Mouse (Mus musculus) urinary bladder, postnatal 14 days (tissue): Measurements from ENCODE around the gene Gm29797.

ENCODE experiments used
- DNase-seq: peaks from one replicate; pipeline ENCODE4 v3.0.0; 2021; ENCODE audit warnings: low spot score

Gene Gm29797

DNA sequence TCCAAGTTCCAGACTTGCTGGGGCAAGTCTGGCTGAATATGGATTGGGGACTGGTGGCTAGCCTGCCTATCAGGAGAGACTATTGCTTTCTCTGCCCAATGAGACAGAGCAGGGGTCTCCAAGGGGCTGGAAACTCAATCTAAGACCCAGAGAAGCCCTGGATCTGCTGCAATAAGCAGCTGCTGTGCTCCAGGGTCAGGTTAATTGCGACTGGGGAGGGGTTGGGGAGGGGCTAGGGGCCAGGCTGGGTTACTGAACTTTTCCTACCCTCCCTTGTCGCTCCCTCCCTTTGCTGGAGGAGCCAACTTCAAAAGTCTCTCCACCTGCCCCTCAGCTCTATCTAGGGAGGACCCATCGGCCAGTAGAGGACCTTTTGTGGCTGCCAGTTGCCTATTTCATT lies at the start of gene Gm29797:
Gene Gm29797, plus strand, starts transcription at position 301 of the 400 bp plus-strand sequence.
- DNase-seq: no peak

DNA sequence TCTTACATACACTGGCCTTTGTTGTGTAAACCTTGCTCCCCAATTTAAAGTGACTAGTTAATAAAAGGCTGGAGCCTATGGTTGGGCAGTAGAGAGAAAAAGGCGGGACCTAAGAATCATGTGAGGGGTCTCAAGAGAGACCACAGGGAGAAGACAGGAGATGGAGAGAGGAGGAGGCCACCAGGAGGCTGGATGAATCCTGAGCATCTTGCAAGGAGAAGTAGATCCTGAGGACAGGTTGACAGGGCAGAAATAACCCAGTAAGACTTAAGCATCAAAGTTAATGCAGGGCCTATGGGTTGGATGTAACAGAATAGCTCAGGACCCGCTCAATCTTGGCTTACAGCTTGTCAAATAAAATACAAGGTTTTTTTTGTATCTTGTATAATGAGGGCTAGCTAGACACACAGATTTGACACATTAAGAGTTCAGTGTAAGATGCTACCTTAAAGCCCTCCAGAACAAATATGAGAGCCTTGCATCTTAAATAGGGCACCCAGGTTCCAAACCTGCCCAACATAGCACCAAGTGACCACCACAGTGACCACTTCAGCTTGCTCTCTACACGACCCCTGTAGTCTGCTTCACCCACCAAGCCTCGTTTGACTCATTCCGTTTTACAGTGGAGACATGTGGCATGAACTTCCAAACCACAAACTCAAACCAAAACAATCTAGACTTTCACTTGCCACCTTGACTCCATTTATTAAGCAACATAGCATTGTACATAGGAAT lies 37.9 kb upstream of the Gm29797 start:
- DNase-seq: no peak

DNA sequence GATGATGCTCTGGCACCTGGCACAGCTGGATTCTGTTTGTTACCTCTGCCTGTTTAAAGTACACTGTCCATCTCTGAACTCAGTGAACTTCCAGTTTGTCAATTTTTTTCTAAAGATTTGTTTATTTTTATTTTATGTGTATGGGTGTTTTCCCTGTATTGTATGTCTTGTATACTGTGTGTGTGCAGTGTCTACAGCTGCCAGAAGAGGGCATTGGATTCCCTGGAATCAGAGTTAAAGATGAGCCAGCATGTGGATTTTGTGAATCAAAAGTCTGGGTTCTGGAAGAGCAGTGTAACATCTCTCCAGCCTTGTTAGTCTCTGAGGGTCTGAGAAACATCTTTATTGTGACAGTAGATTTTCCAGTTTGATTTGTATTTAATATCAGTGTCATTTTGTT lies 33.4 kb upstream of the Gm29797 start:
- no peak for DNase-seq

DNA sequence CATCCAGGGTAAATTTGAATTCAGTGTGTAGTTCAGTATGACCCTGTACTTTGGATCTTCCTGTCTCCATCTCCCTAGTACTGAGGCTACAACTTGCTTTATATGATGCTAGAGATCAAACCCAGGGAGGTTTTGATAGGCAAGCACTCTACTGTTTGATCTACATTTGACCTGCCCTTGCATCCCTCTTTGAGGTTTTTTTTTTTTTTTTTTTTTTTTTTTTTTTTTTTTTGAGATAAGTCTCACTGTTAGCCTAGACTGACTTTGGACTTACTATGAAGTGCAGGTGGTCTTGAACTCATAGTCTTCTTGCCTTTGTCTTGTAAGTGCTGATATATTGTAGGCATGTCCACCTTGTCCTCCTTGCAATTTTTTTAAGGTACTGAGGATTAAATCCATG lies 28.4 kb upstream of the Gm29797 start:
- no peak for DNase-seq

DNA sequence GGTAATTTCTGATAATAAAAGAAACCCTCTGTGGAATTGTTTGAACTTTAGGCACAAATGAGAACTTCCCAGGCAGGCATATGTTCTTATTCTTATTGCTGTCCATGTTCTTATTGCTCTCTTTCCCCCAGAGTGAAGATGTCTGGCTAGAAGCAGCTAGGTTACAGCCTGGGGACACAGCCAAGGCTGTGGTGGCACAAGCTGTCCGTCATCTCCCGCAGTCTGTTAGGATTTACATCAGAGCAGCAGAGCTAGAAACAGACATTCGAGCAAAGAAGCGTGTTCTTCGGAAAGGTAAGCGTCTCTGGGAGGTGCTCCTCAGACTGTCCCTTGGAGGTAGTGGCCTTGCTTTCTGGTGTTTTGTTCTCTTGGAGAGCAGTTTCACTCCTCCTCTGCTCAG lies 24.2 kb upstream of the Gm29797 start:
- no peak for DNase-seq

DNA sequence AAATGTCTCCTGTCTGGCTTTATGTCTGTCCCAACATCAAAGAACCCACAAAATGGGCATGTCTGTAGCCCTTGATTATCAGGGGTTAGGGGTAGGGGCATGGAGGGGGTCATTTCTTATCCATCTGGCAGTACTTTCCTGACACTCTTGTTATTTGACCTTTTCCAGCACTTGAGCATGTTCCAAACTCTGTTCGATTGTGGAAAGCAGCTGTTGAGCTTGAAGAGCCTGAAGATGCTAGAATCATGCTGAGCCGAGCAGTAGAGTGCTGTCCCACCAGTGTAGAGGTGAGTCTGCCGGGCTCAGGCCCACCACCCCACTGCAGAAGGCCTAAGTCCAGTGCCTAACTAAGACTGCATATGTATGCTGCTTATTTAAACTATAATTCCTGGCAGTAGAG lies 21.0 kb upstream of the Gm29797 start:
- DNase-seq: no peak

DNA sequence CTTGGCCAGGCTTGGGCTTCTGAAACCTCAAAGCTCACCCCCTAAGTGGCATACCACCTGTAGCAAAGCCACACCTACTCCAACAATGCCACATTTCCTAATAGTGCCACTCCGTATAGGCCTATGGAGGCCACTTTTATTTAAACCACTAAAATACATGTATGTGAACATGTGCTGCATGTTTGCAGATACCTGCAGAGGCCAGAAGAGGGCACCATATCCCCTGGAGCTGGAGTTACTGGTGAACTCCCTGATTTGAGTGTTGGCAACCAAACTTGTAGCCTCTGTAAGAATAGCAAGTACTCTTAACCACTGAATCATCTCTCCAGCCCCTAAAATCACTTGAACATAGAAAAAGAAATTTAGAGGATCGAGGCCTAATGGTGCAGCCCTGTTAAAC lies 12.5 kb upstream of the Gm29797 start:
- peak; percentile 36 for DNase-seq

DNA sequence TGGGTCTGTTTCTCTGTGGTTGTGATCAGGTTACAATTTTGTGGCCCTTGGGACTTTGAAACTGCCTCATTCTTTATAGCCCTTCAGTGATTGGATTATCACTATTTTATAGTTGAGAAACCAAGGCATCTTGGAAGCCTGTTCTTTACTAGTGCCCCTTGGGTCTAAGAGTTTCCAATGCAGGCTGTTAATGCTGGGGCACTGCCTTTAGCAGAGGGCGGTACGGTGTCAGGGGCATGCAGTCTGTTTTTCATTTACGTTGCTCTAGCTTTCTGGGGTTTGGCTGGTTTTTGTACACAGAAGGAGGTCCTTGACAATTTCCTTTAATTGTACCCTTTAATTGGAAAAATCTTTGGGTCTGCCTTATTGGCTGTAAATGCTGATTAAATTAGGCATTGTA lies 11.2 kb upstream of the Gm29797 start:
- no peak for DNase-seq

DNA sequence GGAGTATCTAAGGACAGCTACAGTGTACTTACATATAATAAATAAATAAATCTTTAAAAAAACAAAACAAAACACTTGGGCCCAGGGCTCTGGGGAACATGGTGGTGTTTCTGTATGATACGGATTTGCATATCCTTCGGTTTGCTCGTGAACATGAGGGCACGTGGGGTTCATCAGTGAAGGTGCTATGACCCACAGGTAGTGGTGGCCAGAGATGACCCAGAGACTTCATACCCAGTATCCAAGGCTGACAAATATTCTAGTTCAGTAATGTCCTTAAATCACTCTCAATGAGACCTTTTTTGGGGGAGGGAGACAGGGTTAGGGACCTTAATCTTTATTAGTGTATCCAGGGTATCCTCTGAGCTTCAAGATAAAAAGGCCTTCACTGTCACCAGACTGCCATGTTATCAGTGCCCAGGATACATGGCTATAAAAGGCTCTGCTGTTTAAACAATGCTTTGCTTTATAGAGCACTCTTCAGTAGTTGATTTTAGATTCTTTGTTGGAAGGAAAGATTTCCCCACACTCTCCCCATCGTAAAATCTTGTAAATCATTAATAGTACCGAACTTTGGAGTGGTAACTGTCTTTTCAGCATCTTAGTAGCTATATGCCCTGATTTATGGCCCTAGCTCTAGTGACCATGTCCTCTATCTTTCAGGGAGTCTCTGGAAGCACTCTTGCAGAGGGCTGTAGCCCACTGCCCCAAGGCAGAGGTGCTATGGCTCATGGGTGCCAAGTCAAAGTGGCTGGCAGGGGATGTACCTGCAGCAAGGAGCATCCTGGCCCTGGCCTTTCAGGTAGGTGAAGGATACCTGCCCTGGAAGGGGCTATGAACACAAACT lies 10.0 kb upstream of the Gm29797 start:
- no peak for DNase-seq

DNA sequence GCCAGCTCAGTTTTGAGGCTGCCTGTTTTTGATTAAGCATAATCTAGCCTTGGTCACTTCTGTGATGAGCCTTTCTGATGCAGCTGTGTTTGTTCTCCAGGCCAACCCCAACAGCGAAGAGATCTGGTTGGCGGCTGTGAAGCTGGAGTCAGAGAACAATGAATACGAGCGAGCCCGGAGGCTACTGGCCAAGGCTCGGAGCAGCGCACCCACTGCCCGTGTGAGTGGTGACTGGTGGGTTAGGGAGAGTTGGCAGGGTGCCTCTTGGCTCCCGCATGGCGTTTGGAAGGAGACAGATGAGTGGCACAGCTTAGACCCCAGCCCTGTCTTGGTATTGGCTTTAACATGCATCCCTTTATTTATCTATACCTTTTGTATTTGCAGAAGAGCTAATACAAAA lies 7.9 kb upstream of the Gm29797 start:
- DNase-seq: no peak

DNA sequence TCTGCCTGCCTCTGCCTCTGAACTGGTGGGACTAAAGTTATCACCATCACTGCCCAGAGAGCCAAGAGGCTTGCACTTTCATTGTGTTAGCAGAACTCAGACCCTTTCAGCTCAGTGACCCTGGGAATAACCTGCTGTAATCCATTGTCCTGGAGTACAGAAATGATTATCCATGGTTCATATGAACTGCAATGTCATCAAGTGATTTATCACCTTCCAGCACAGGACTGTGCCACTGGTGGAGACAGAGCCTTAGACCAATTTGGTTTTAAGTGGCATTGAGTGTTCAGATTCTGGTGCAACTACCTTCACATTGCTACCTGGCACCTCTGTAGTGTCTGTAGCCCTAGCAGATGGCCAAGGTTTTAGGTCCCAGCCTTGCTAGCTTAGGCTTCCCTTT lies 3.8 kb upstream of the Gm29797 start:
- DNase-seq: no peak

DNA sequence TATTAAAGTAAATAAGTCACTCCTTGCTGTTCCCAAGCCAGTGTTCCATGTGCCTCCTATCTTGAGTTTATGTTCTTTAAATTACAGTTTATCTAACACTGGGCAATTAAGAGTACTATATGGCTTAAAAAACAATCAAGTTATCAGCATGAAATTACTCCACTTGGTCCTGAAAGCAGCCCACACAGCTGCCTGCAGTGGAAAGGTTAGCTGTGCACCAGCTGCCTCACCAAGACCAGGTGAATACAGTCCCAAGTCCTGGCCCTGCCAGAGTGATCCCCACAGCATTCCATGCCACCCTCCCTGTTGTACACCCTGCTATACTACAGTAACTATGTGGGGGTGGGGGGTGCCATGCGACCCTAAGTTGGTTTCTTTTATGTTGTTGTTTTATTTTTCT lies 3.3 kb upstream of the Gm29797 start:
- no peak for DNase-seq

DNA sequence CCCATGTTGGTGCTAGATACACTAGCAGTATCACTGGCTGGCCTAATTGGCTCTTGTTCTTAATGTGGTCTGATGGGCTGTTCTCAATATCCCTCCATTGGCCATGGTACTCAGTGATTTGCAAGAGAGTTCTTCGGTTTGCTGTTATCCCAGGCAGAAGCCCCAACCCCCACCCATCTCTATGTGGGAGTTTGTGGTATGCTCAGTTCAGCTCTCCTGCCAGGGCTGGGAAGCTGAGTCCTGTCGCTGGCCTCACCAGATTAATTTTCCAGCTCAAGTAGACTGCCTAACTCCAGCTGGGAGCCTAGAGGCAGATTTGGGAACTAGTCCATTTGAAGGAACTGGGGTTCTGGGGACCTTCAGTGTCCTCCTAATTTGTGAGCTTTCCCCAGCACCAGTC lies 607 bp downstream of the Gm29797 start:
- no peak for DNase-seq

DNA sequence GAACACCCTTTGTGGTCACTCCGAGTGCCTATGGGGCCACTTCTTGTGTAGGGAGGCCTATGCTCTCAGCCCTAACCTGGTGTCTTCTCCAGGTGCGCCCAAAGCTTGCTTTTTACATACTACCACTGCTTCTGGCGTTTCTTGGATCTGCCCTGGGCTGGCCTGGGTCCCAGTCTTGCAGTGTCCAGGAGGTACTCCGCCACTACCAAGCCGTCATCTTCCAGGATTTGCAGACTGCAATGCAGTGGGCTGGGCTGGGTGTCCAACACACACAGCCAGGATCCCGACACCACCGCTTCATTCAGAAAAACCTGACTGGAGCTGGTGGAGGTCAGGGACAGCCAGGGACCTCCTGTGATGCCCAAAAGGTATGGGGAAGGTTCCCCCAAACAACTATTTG lies 1.7 kb downstream of the Gm29797 start:
- no peak for DNase-seq

DNA sequence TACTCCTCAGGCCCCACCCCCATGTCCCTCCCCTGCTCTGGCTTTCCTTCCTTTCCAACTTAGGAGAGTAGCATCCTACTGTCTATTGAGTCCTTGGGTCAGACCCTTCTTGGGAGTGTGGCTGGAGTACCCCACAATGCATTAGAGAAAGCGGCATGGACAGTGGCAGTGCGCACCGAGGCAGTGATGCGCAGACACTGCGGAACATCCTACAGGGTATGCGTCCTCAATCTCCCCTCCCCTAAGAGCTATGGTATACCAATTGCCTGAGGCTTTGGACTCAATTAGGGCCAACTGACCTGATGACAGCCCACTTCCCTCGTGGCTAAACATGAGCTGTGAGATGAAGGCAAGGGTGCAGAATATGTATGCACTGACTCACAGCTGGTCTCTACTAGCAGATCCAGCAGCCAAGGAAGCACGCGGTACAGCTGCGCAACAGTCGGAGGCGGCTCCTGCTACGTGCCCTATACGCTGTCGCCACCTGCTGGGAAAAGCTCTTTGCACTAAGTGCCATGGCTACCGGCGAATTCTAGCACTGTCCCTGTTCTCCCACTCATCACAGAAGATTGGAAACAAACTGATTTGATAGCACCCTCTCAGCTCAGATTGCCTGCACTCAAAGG lies 2.2 kb downstream of the Gm29797 start:
- peak; percentile 63 for DNase-seq

DNA sequence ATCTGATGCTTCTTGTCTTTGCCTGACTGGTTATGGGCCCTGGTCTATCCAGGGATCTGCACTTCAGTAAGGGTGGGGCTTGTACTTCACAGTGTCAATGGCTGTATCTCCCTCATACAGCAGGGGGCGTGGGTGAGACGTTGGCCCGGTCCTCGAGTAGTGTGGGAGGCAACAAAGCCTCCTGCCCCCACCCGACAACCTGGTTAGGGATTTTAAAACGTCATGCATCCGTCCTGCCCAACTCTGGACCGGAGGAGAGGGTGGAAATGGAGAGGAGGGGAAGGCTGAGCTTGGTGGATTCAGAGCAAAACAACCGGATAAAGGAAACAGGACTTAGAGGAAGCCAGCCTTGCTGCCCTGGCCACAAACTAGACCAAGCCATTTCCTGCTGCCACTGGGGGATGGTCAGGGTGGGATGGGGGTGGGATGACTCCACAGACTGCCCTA lies 2.8 kb downstream of the Gm29797 start:
- DNase-seq: peak; percentile 79

DNA sequence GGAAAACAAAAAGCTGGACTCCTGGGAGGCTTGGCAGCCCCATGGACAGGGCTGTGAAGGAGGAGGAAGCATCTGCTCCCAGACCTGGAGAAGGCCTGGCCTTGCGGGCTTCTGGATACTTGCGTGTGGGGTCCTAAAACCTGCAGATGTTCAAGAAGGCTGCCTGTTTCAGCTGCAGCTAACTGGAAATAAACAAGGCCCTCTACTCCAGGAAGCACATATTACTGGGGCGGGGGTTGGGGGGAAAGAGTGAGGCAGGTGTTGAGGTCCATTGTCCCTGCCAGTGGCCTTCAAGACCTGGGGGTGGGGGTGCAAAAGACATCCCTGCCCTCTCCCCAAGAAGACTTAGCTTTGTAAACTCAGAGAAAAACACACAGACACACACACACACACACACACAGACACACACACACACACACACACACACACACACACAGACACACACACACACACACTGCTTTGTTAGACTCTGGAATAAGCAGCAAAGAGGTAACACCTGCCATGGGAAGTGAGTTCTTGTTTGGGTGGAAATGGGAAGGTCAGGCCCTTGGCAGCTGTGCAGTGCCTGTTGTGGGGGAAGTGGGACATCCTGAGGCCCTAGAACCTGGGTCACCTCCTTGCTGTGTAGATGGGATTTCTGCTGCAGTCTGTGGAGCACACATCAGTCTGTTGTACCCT lies 5.9 kb downstream of the Gm29797 start:
- DNase-seq: no peak

DNA sequence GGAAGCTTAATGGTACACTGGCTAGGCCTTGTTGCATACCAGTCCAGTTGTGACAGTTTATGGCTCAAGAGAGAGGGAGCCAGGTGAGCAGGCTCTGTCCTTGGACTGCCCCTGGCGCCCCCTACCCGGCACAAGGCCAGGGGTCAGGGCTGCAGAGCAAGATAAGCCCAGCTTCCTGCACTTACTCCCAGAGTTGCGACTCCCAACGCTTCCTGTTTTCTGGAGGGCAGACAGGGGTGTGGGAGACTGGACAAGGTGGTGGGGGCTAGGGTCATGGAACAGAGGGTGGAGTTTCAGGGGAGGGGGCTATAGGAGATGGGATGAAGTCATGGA lies 6.4 kb downstream of the Gm29797 start:
- DNase-seq: no peak

DNA sequence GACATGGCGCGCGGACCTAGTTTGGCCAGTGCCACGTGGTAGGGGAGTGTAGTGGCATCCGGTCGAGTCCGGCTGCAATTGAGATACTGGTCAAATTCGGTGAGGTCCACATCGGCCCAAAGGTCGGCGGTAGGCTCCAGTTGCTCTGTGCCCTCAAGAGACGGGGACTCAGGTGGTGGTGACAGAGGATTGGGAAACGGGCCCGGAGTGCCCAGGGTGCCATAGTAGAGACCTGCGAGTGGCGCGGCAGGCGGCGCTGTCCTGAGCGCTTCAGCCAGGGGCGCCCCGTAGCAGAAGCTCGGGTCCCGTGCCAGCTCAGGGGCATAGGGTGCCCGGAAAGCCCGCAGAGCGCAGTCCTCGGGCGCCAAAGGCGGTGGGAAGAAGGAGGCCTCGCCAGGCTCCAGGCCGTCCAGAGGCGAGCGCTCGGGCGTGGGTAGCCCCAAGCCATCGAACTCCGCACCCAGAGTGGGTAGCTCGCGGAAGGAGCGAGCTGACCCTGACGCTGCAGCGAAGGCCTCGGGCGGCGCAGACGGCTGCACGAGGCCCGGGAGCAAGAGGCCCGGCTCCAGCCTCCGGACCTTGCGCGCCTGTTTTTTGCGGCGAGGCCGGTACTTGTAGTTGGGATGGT lies 13.6 kb downstream of the Gm29797 start:
- no peak for DNase-seq

DNA sequence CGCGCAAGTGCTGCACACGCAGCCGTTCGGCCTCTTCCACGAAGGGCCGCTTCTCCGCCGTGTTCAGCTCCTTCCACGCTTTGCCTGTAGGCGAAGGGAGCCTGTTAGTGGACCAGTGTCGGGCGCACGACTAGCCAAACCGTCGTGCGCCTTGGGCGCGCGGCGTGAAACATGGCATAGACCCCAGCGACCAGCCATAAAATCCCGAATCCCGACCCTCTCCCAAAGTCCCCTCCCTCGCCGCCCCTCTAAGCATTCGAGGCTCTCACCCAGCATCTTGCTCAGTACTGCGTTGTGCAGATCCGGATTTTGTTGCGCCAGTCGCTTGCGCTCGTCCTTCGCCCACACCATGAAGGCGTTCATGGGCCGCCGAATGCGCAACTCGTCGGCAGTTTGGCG lies 14.1 kb downstream of the Gm29797 start:
- no peak for DNase-seq

DNA sequence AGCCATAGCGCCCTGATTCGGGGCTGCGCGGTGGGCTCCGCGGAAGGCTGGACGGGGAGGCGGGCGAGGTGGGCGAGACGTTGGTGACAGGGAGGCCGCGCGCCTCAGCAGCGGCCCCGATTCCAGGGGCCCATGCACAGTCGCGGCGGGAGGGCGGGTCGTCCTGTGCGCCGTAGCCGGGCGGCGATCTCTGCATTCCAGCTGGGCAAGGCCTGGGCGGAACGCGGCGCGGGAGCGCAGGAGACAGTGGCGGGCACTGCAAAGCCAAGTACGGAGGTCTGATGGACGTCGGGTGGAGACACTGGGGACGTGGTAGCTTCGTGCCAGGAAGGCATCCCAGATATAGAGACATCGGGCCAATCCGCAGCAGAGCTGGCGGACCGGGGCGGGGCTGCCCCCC lies 14.5 kb downstream of the Gm29797 start, which contains the start of gene Sox18:
Gene Sox18, minus strand, starts transcription at position 315 of the 400 bp plus-strand sequence.
- DNase-seq: no peak

DNA sequence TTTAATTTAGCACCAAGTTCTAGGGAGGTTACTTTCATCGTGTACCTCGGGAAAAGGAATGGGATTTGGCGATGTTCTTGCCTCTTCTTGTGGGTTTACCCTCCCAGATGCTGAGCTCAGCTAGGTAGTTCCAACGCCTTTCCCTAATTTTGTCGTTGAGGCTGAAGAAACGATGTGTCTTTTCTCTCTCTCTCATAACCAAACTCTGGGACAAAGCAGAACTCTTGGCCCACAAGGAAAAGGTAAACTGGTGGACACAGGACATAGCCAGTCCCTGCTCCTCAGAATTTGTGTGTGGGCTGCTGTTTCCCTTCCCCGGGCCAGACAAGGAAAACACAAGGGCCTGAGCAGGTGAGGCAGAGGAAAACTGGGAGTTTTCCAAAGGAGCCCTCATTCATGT lies 15.2 kb downstream of the Gm29797 start:
- DNase-seq: no peak
